Mouse (Mus musculus) lung, postnatal 0 days (tissue): ENCODE data around the gene Endog. TPM values are rescaled to one million over a fixed set of nuclear protein-coding genes. Genes with fewer than 3 reads are reported as not detected.
A peak's percentile ranks its signal among the peaks of the same experiment; 100 is the strongest.

Source experiments
- ATAC-seq: fragments of 200-750 bp; cut with Nextera tagmentation; 2 replicates; pipeline ENCODE4 v1.8.0; 2017; ENCODE audit warnings: moderate library complexity
- DNase-seq: peaks from one replicate; pipeline ENCODE4 v3.0.0-alpha.2; 2016; ENCODE audit warnings: low spot score
- H3K27ac ChIP-seq: fragments of 300-500 bp; sonication (generic); 2 replicates; pipeline ENCODE4 v1.5.1; 2014; ENCODE audit warnings: antibody characterized with exemption, mild to moderate bottlenecking, low read length, mixed read lengths
- H3K27me3 ChIP-seq: fragments of 300-500 bp; sonication (generic); replicated peaks from 2 replicates; pipeline ENCODE4 v1.6.1; 2014; ENCODE audit warnings: low read length, mixed read lengths; ENCODE audit not compliant: insufficient read depth
- H3K36me3 ChIP-seq: fragments of 300-500 bp; sonication (generic); 2 replicates; pipeline ENCODE4 v1.6.1; 2014; ENCODE audit warnings: low read length, mixed read lengths; ENCODE audit not compliant: insufficient read depth
- H3K4me1 ChIP-seq: fragments of 300-500 bp; sonication (generic); 2 replicates; pipeline ENCODE4 v1.6.1; 2014; ENCODE audit warnings: antibody characterized with exemption, low read depth, low read length, mixed read lengths; ENCODE audit not compliant: insufficient read depth
- H3K4me2 ChIP-seq: fragments of 300-500 bp; sonication (generic); replicated peaks from 2 replicates; pipeline ENCODE4 v1.6.1; 2014; ENCODE audit warnings: low read depth, mild to moderate bottlenecking, low read length, moderate library complexity, mixed read lengths
- H3K4me3 ChIP-seq: fragments of 300-500 bp; sonication (generic); 2 replicates; pipeline ENCODE4 v1.5.1; 2014; ENCODE audit warnings: low read depth, low read length
- H3K9ac ChIP-seq: fragments of 300-500 bp; sonication (generic); replicated peaks from 2 replicates; pipeline ENCODE4 v1.6.1; 2014; ENCODE audit warnings: low read depth, mild to moderate bottlenecking
- H3K9me3 ChIP-seq: fragments of 300-500 bp; sonication (generic); 2 replicates; pipeline ENCODE4 v1.6.1; 2016; ENCODE audit warnings: low read length, mixed read lengths
- CTCF ChIP-seq: IDR thresholded peaks from 2 replicates; pipeline ENCODE4 v1.5.1; 2016; ENCODE audit warnings: antibody characterized with exemption, mild to moderate bottlenecking
- EP300 ChIP-seq: IDR thresholded peaks from 2 replicates; pipeline ENCODE4 v1.6.1; 2016; ENCODE audit warnings: antibody characterized with exemption, mild to moderate bottlenecking, control low read depth
- WGBS: fragments of 180-500 bp; shearing (Covaris S2); extraction: QIAGEN DNeasy Blood & Tissue Kit; methylation state at CpG from one replicate; pipeline ENCODE4 v1.1.7; 2014; 5-methylcytosine and 5-hydroxymethylcytosine counted together
- polyA plus RNA-seq: library from polyadenylated mRNA; unstranded; fragments of >200 nt; fragmentation: Nextera tagmentation; extraction: Ambion mirVana; gene quantifications from 2 replicates; pipeline ENCODE4 v1.2.1, GENCODE M21; 2015

Endog gene
- polyA plus RNA-seq, 1 experiment from 2014 or later, result 24.4 TPM

GRCm38 (mm10) chr2:30207886-30208285 is 36.6 kb downstream of the Endog start:
- H3K9ac ChIP-seq, result no peak overlapping the region
- no peak overlapping the region for H3K4me3 ChIP-seq
- H3K27ac ChIP-seq, result no peak overlapping the region
- DNase-seq, result no peak
- H3K27me3 ChIP-seq, result no peaks in the 10 kb centered on the region
- H3K36me3 ChIP-seq, result no peaks in the 10 kb centered on the region
- no peak for ATAC-seq
- TF ChIP-seq EP300, result no peak
- TF ChIP-seq CTCF, result no peak
- WGBS, result 71% methylated on average over 5 of the region's 5 CpGs
- H3K4me1 ChIP-seq, result peaks cover 7% of the 10 kb centered on the region; the same call in 1 of the 2 replicates
- H3K9me3 ChIP-seq, result no peaks in the 10 kb centered on the region
- H3K4me2 ChIP-seq, result no peak overlapping the region

GRCm38 (mm10) chr2:30211408-30212168 is 40.3 kb downstream of the Endog start:
- H3K9ac ChIP-seq, result no peak overlapping the region
- no peak overlapping the region for H3K4me3 ChIP-seq
- DNase-seq (no peak), ATAC-seq (no peak)
- peaks cover 2% of the 10 kb centered on the region; the same call in 1 of the 2 replicates for H3K4me1 ChIP-seq
- TF ChIP-seq CTCF, result no peak
- TF ChIP-seq EP300, result no peak
- WGBS, result 58% methylated on average over 6 of the region's 6 CpGs
- no peaks in the 10 kb centered on the region for H3K36me3 ChIP-seq
- H3K4me2 ChIP-seq, result no peak overlapping the region
- no peaks in the 10 kb centered on the region for H3K9me3 ChIP-seq
- no peak overlapping the region for H3K27ac ChIP-seq
- H3K27me3 ChIP-seq, result no peaks in the 10 kb centered on the region

- WGBS, result 71% methylated on average over 4 of the region's 4 CpGs
- no peak overlapping the region for H3K9ac ChIP-seq
- ATAC-seq (no peak), DNase-seq (no peak)
- TF ChIP-seq CTCF (no peak), EP300 (no peak)
- H3K9me3 ChIP-seq, result no peaks in the 10 kb centered on the region
- no peaks in the 10 kb centered on the region for H3K27me3 ChIP-seq
- no peak overlapping the region for H3K4me3 ChIP-seq
- H3K36me3 ChIP-seq, result no peaks in the 10 kb centered on the region
- H3K27ac ChIP-seq, result no peak overlapping the region
- no peak overlapping the region for H3K4me2 ChIP-seq
- no peaks in the 10 kb centered on the region for H3K4me1 ChIP-seq
Measured at GRCm38 (mm10) chr2:30212169-30212545, 40.9 kb downstream of the Endog start.

GRCm38 (mm10) chr2:30212951-30213350 is 41.7 kb downstream of the Endog start:
- Histone ChIP-seq H3K27me3 (no peaks in the 10 kb centered on the region), H3K27ac (peak overlapping the region; percentile 43; the same call in 1 of the 2 replicates), H3K9me3 (no peaks in the 10 kb centered on the region), H3K4me3 (no peak overlapping the region), H3K9ac (no peak overlapping the region), H3K4me2 (no peak overlapping the region), H3K4me1 (no peaks in the 10 kb centered on the region), H3K36me3 (no peaks in the 10 kb centered on the region)
- TF ChIP-seq EP300, result peak; percentile 89
- TF ChIP-seq CTCF, result no peak
- DNase-seq (peak; percentile 85), ATAC-seq (peak; percentile 83)
- WGBS, result 44% methylated on average over 1 of the region's 1 CpGs

- Histone ChIP-seq H3K4me3 (no peak overlapping the region), H3K4me2 (no peak overlapping the region), H3K4me1 (no peaks in the 10 kb centered on the region), H3K27ac (peak overlapping the region; percentile 38), H3K27me3 (no peaks in the 10 kb centered on the region), H3K36me3 (no peaks in the 10 kb centered on the region), H3K9ac (no peak overlapping the region), H3K9me3 (no peaks in the 10 kb centered on the region)
- DNase-seq, result no peak
- TF ChIP-seq EP300, result no peak
- TF ChIP-seq CTCF, result no peak
- WGBS, result 73% methylated on average over 3 of the region's 3 CpGs
- peak; percentile 18; the same call in 1 of the 2 replicates for ATAC-seq
Measured at GRCm38 (mm10) chr2:30214745-30215144, 43.5 kb downstream of the Endog start.

GRCm38 (mm10) chr2:30215493-30215892 is 44.2 kb downstream of the Endog start:
- ATAC-seq (peak; percentile 53), DNase-seq (peak; percentile 64)
- 48% methylated on average over 6 of the region's 6 CpGs for WGBS
- no peaks in the 10 kb centered on the region for H3K9me3 ChIP-seq
- H3K27me3 ChIP-seq, result no peaks in the 10 kb centered on the region
- H3K4me2 ChIP-seq, result no peak overlapping the region
- H3K9ac ChIP-seq, result no peak overlapping the region
- TF ChIP-seq CTCF (no peak), EP300 (peak; percentile 64; the same call in 1 of the 2 replicates)
- no peaks in the 10 kb centered on the region for H3K4me1 ChIP-seq
- H3K36me3 ChIP-seq, result no peaks in the 10 kb centered on the region
- H3K4me3 ChIP-seq, result no peak overlapping the region
- peak overlapping the region; percentile 38; the same call in 1 of the 2 replicates for H3K27ac ChIP-seq
